8 mouse cellular contexts compared by ENCODE assay signal in the genomic region with DNA sequence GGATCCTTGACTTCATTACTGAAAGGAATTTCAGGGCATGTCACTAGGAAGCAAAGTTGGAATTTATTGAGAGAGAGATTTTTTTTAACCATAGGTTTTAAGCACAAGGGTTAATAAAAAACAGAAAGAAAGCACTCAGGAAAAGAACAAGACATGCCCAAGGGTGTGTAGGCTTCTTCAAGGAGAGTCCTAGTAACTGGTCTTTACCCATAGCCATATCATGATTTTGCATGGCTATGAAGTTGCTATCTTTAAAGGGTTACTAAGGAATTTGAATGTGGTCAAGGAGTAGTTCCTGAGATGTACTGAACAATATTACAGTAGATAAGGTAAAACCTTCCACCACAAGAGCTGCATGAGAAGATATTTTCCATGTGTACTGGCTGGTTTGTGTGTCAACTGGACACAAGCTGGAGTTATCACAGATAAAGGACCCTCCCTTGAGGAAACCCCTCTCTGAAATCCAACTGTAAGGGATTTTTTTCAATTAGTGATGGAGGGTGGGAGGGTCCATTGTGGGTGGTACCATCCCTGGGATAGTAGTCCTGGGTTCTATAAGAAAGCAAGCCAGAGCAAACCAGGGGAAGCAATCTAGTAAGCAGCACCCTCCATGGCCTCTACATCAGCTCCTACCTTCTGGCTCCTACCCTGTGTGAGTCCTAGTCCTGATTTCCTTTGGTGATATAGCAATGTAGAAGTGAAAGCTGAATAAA.
A peak's percentile ranks its signal among the peaks of the same experiment; 100 is the strongest.
DNase-seq lines count a peak whose midpoint lies in the region; ATAC-seq and TF ChIP-seq lines count a peak whose summit lies in the region.

No protein-coding gene starts in this region.

- no peak for TF ChIP-seq CTCF in kidney, postnatal 0 days (IDR thresholded peaks at IDR 0.05; ENCODE audit: low read depth)
- TF ChIP-seq CTCF in intestine, postnatal 0 days (IDR thresholded peaks at IDR 0.05; ENCODE audit: low read depth): no peak
- TF ChIP-seq CTCF in cerebellum, adult 2 months (IDR thresholded peaks at IDR 0.05; ENCODE audit: borderline replicate concordance, insufficient read depth, low read depth, low read length): no peak

- 0 out of 2 replicates have a peak overlapping the region, but pooled peaks have one; percentile 9 for H3K4me3 ChIP-seq in kidney, postnatal 0 days (replicated peaks; ENCODE audit: low read depth, low read length)
- peak overlapping the region; percentile 40 for H3K4me3 ChIP-seq in forebrain, embryonic 10.5 days
- H3K4me3 ChIP-seq in intestine, postnatal 0 days (ENCODE audit: low read depth, low read length): no peak overlapping the region
- H3K4me3 ChIP-seq in neural tube, embryonic 15.5 days (replicated peaks): no peak overlapping the region
- H3K4me3 ChIP-seq in cerebellum, adult 2 months (replicated peaks; ENCODE audit: insufficient read depth, low read depth, low read length): no peak overlapping the region

- peak overlapping the region; percentile 53 for H3K4me2 ChIP-seq in kidney, postnatal 0 days (ENCODE audit: low read length)
- peak overlapping the region; percentile 50 for H3K4me2 ChIP-seq in intestine, postnatal 0 days (replicated peaks; ENCODE audit: low read depth)
- H3K4me2 ChIP-seq in neural tube, embryonic 15.5 days: peak overlapping the region; percentile 41

- ATAC-seq in kidney, postnatal 0 days (replicated peaks; ENCODE audit: low FRiP score, low read depth): no peak
- no peak for ATAC-seq in intestine, postnatal 0 days
- no peak for ATAC-seq in neural tube, embryonic 15.5 days (ENCODE audit: low FRiP score)

- no peaks in the 10 kb centered on the region for H3K9me3 ChIP-seq in kidney, postnatal 0 days (replicated peaks; ENCODE audit: low read length)
- H3K9me3 ChIP-seq in forebrain, embryonic 10.5 days: peaks cover 5% of the 10 kb centered on the region
- no peaks in the 10 kb centered on the region for H3K9me3 ChIP-seq in intestine, postnatal 0 days (ENCODE audit: control insufficient read depth)
- H3K9me3 ChIP-seq in neural tube, embryonic 15.5 days (replicated peaks): no peaks in the 10 kb centered on the region

- H3K9ac ChIP-seq in kidney, postnatal 0 days (ENCODE audit: low read depth, low read length): no peak overlapping the region
- H3K9ac ChIP-seq in intestine, postnatal 0 days (ENCODE audit: low read depth, low read length): no peak overlapping the region
- H3K9ac ChIP-seq in neural tube, embryonic 15.5 days (replicated peaks): no peak overlapping the region

- no peaks in the 10 kb centered on the region for H3K36me3 ChIP-seq in kidney, postnatal 0 days (ENCODE audit: insufficient read depth, low read length)
- peaks cover 4% of the 10 kb centered on the region; the same call in 1 of the 2 replicates for H3K36me3 ChIP-seq in forebrain, embryonic 10.5 days (replicated peaks)
- no peaks in the 10 kb centered on the region for H3K36me3 ChIP-seq in intestine, postnatal 0 days (ENCODE audit: control insufficient read depth, insufficient read depth)
- H3K36me3 ChIP-seq in neural tube, embryonic 15.5 days: no peaks in the 10 kb centered on the region

- H3K27ac ChIP-seq in kidney, postnatal 0 days: peak overlapping the region; percentile 84
- H3K27ac ChIP-seq in forebrain, embryonic 10.5 days: peak overlapping the region; percentile 80
- peak overlapping the region; percentile 35; the same call in 1 of the 2 replicates for H3K27ac ChIP-seq in intestine, postnatal 0 days (ENCODE audit: low read depth, low read length)
- no peak overlapping the region for H3K27ac ChIP-seq in neural tube, embryonic 15.5 days (replicated peaks)
- H3K27ac ChIP-seq in cerebellum, adult 2 months (ENCODE audit: insufficient read depth, low read length): no peak overlapping the region

- DNase-seq in kidney, postnatal 0 days (ENCODE audit: low spot score): peak; percentile 58
- no peak for DNase-seq in kidney, adult 9 months
- DNase-seq in forebrain, embryonic 10.5 days (ENCODE audit: extremely low spot score, low spot score): no peak
- no peak for DNase-seq in cerebellum, adult 2 months
- DNase-seq in frontal cortex, adult 2 months (ENCODE audit: extremely low spot score in 1 of 2, low spot score in 1 of 2): no peak
- no peak for DNase-seq in cerebellum, adult 11 months

- no peaks in the 10 kb centered on the region; the same call in 1 of the 2 replicates for H3K4me1 ChIP-seq in kidney, postnatal 0 days (replicated peaks; ENCODE audit: insufficient read depth, low read length)
- H3K4me1 ChIP-seq in forebrain, embryonic 10.5 days: peaks cover 22% of the 10 kb centered on the region
- no peaks in the 10 kb centered on the region for H3K4me1 ChIP-seq in intestine, postnatal 0 days (replicated peaks; ENCODE audit: control insufficient read depth, insufficient read depth, low read length)
- H3K4me1 ChIP-seq in neural tube, embryonic 15.5 days: peaks cover 2% of the 10 kb centered on the region; the same call in 1 of the 2 replicates
- no peaks in the 10 kb centered on the region for H3K4me1 ChIP-seq in cerebellum, adult 2 months (ENCODE audit: control insufficient read depth, insufficient read depth, low read length)

- TF ChIP-seq POLR2A in cerebellum, adult 2 months (IDR thresholded peaks at IDR 0.05; ENCODE audit: borderline replicate concordance, insufficient read depth, low read length): no peak

- no peaks in the 10 kb centered on the region for H3K27me3 ChIP-seq in kidney, postnatal 0 days (ENCODE audit: insufficient read depth, low read length)
- no peaks in the 10 kb centered on the region for H3K27me3 ChIP-seq in forebrain, embryonic 10.5 days (ENCODE audit: poor library complexity, severe bottlenecking)
- H3K27me3 ChIP-seq in intestine, postnatal 0 days (replicated peaks; ENCODE audit: control insufficient read depth, insufficient read depth, low read length): no peaks in the 10 kb centered on the region
- H3K27me3 ChIP-seq in neural tube, embryonic 15.5 days (replicated peaks): no peaks in the 10 kb centered on the region
- H3K27me3 ChIP-seq in cerebellum, adult 2 months (ENCODE audit: control insufficient read depth, insufficient read depth, low read length): no peaks in the 10 kb centered on the region

Comparison
In these comparisons a context has a peak if more than half of its experiments do, and no peak if none do; other contexts are left out.
1. H3K27ac ChIP-seq: peak in kidney, postnatal 0 days (single experiment), forebrain, embryonic 10.5 days (single experiment) and intestine, postnatal 0 days (single experiment); none in neural tube, embryonic 15.5 days (single experiment) and cerebellum, adult 2 months (single experiment).
2. H3K4me3 ChIP-seq: peak in kidney, postnatal 0 days (single experiment) and forebrain, embryonic 10.5 days (single experiment); none in intestine, postnatal 0 days (single experiment), neural tube, embryonic 15.5 days (single experiment) and cerebellum, adult 2 months (single experiment).
3. Peak in every context shown above with its lines, with median percentiles within 50 percentile points of each other: H3K4me2 ChIP-seq.